Comparison of ENCODE assay signal across 8 mouse cellular contexts in genomic region chr8:81012031-81012560, GRCm38 (mm10). TPM values are rescaled to one million over a fixed set of nuclear protein-coding genes. Genes with fewer than 3 reads are reported as not detected.
DNase-seq lines count a peak whose midpoint lies in the region; ATAC-seq and TF ChIP-seq lines count a peak whose summit lies in the region.

No protein-coding gene starts in this region.

- DNase-seq in spleen, adult 2 months (ENCODE audit: low read depth in 1 of 2, low spot score in 2 of 2), result no peak
- no peak for DNase-seq in spleen, postnatal 36 days (ENCODE audit: low spot score in 2 of 2)
- DNase-seq in splenic B cell, adult 2 months (ENCODE audit: low read depth, low spot score), result peak; percentile 51
- no peak for DNase-seq in layer of hippocampus, adult 18-20 months (ENCODE audit: low spot score in 2 of 2)
- DNase-seq in adrenal gland, adult 8-10 months, result no peak

- no peaks in the 10 kb centered on the region for H3K9me3 ChIP-seq in erythroblast, embryonic 14.5 days (ENCODE audit: control insufficient read depth, low read length)
- no peaks in the 10 kb centered on the region for H3K9me3 ChIP-seq in limb, embryonic 12.5 days

- no peak for ATAC-seq in erythroblast, adult 5-6 weeks (replicated peaks; ENCODE audit: low FRiP score, poor library complexity, severe bottlenecking)
- no peak for ATAC-seq in limb, embryonic 12.5 days (ENCODE audit: insufficient number of reproducible peaks, insufficient read depth, low FRiP score, low TSS enrichment, low read depth)

- H3K4me3 ChIP-seq in erythroblast, embryonic 14.5 days (replicated peaks), result peak overlapping the region; percentile 80
- peak overlapping the region; percentile 54 for H3K4me3 ChIP-seq in spleen, adult 2 months (ENCODE audit: extremely low read depth, insufficient read depth, insufficient read length)
- H3K4me3 ChIP-seq in limb, embryonic 12.5 days (replicated peaks), result 0 out of 2 replicates have a peak overlapping the region, but pooled peaks have one; percentile 13

- H3K27ac ChIP-seq in spleen, adult 2 months (ENCODE audit: insufficient read depth, low read length), result peak overlapping the region; percentile 77
- H3K27ac ChIP-seq in limb, embryonic 12.5 days, result no peak overlapping the region

- WGBS in spleen, adult 2 months, result 12% methylated on average over 4 of the region's 4 CpGs
- 80% methylated on average over 4 of the region's 4 CpGs for WGBS in limb, embryonic 12.5 days

- H3K4me1 ChIP-seq in erythroblast, embryonic 14.5 days (ENCODE audit: control insufficient read depth), result peaks cover 43% of the 10 kb centered on the region
- H3K4me1 ChIP-seq in spleen, adult 2 months (ENCODE audit: control insufficient read depth, insufficient read depth, insufficient read length), result peaks cover 2% of the 10 kb centered on the region; the same call in 1 of the 2 replicates
- H3K4me1 ChIP-seq in limb, embryonic 12.5 days (replicated peaks), result peaks cover 22% of the 10 kb centered on the region

- H3K27me3 ChIP-seq in erythroblast, embryonic 14.5 days (ENCODE audit: control insufficient read depth), result no peaks in the 10 kb centered on the region
- no peaks in the 10 kb centered on the region for H3K27me3 ChIP-seq in spleen, adult 2 months (ENCODE audit: control insufficient read depth, insufficient read depth, low read length)
- no peaks in the 10 kb centered on the region for H3K27me3 ChIP-seq in limb, embryonic 12.5 days
- H3K27me3 ChIP-seq in splenic B cell, adult 2 months (ENCODE audit: control insufficient read depth, insufficient read depth, low read length, poor library complexity, severe bottlenecking), result no peaks in the 10 kb centered on the region

- TF ChIP-seq POLR2A in spleen, adult 2 months (IDR thresholded peaks at IDR 0.05; ENCODE audit: low read depth, low read length), result no peak

- no peak overlapping the region; the same call in 1 of the 2 replicates for H3K9ac ChIP-seq in limb, embryonic 12.5 days (replicated peaks)

- H3K36me3 ChIP-seq in erythroblast, embryonic 14.5 days (ENCODE audit: control insufficient read depth), result peaks cover 45% of the 10 kb centered on the region
- H3K36me3 ChIP-seq in spleen, adult 2 months (ENCODE audit: control insufficient read depth, insufficient read depth, low read length), result peaks cover 12% of the 10 kb centered on the region
- H3K36me3 ChIP-seq in limb, embryonic 12.5 days, result peaks cover 34% of the 10 kb centered on the region
- H3K36me3 ChIP-seq in splenic B cell, adult 2 months (ENCODE audit: control insufficient read depth, insufficient read depth, low read length, poor library complexity, severe bottlenecking), result peaks cover 4% of the 10 kb centered on the region; the same call in 1 of the 2 replicates

- peak overlapping the region; percentile 97 for H3K4me2 ChIP-seq in limb, embryonic 12.5 days

- no peak for TF ChIP-seq CTCF in spleen, adult 2 months (IDR thresholded peaks at IDR 0.05; ENCODE audit: extremely low read depth, insufficient read depth, insufficient read length, insufficient replicate concordance)

RNA-seq across cellular contexts. Expression of gene Usp38, which starts 2.6 kb away (rescaled TPM):
- polyA plus RNA-seq in erythroblast, embryonic 14.5 days (2012), result 0.21 and 0.24 TPM in 2 replicates
- 9.4 and 15.6 TPM in 2 replicates for total RNA-seq in erythroblast, adult 5-6 weeks (2015; ENCODE audit: low replicate concordance)
- total RNA-seq in erythroblast, adult 5-6 weeks (2017; ENCODE audit: low replicate concordance), result 8.3 and 11.2 TPM in 2 replicates
- polyA plus RNA-seq in spleen, adult 2 months (2012; rRNA removed), result 11.3 and 15.6 TPM in 2 replicates
- 26.4 and 26.8 TPM in 2 replicates for polyA plus RNA-seq in limb, embryonic 12.5 days (2016; fragmentation: Nextera tagmentation; extraction: Ambion mirVana)
- 10 to 100 TPM; 23.4 to 23.5 TPM for total RNA-seq in layer of hippocampus, adult 18-20 months (2021)
- total RNA-seq in adrenal gland, adult 8-10 months (2022), result 10 to 100 TPM; 22.8 to 24.4 (median 23.3) TPM

Comparison
In these comparisons a context has a peak if more than half of its experiments do, and no peak if none do; other contexts are left out.
1. H3K4me3 ChIP-seq: peak in every context shown above with its lines; median percentile 80 in erythroblast, embryonic 14.5 days; 54 in spleen, adult 2 months; 13 in limb, embryonic 12.5 days.